Mouse (Mus musculus) stomach, postnatal 0 days (tissue): Measurements from ENCODE around the gene Il34. TPM values are rescaled to one million over a fixed set of nuclear protein-coding genes. Genes with fewer than 3 reads are reported as not detected.
A peak's percentile ranks its signal among the peaks of the same experiment; 100 is the strongest.

ENCODE experiments used
- ATAC-seq: fragments of 200-750 bp; cut with Nextera tagmentation; 2 replicates; pipeline ENCODE4 v1.8.0; 2017; ENCODE audit not compliant: low FRiP score, low TSS enrichment
- DNase-seq: peaks from one replicate; pipeline ENCODE4 v3.0.0-alpha.2; 2016; ENCODE audit warnings: low spot score
- H3K27ac ChIP-seq: fragments of 300-500 bp; sonication (generic); replicated peaks from 2 replicates; pipeline ENCODE4 v1.5.1; 2014; ENCODE audit warnings: mild to moderate bottlenecking, control low read depth
- H3K27me3 ChIP-seq: fragments of 300-500 bp; sonication (generic); 2 replicates; pipeline ENCODE4 v1.6.1; 2014; ENCODE audit warnings: low read length; ENCODE audit not compliant: control insufficient read depth, insufficient read depth
- H3K36me3 ChIP-seq: fragments of 300-500 bp; sonication (generic); 2 replicates; pipeline ENCODE4 v1.6.1; 2014; ENCODE audit warnings: low read length, mixed read lengths; ENCODE audit not compliant: control insufficient read depth, insufficient read depth
- H3K4me1 ChIP-seq: fragments of 300-500 bp; sonication (generic); replicated peaks from 2 replicates; pipeline ENCODE4 v1.6.1; 2014; ENCODE audit warnings: antibody characterized with exemption; ENCODE audit not compliant: control insufficient read depth, insufficient read depth
- H3K4me2 ChIP-seq: fragments of 300-500 bp; sonication (generic); replicated peaks from 2 replicates; pipeline ENCODE4 v1.6.1; 2014; ENCODE audit warnings: low read depth, mild to moderate bottlenecking, control low read depth, moderate library complexity
- H3K4me3 ChIP-seq: fragments of 300-500 bp; sonication (generic); 2 replicates; pipeline ENCODE4 v1.5.1; 2014; ENCODE audit warnings: low read depth, low read length, control low read depth
- H3K9ac ChIP-seq: fragments of 300-500 bp; sonication (generic); 2 replicates; pipeline ENCODE4 v1.6.1; 2014; ENCODE audit warnings: mild to moderate bottlenecking, low read length, control low read depth, mixed read lengths
- H3K9me3 ChIP-seq: fragments of 300-500 bp; sonication (generic); 2 replicates; pipeline ENCODE4 v1.6.1; 2016; ENCODE audit warnings: low read length; ENCODE audit not compliant: control insufficient read depth
- CTCF ChIP-seq: IDR thresholded peaks from 2 replicates; pipeline ENCODE4 v1.5.1; 2016; ENCODE audit warnings: antibody characterized with exemption, low read depth, mild to moderate bottlenecking, moderate library complexity
- EP300 ChIP-seq: optimal IDR thresholded peaks from 2 replicates; pipeline ENCODE3; 2016; ENCODE audit warnings: antibody characterized with exemption
- WGBS: fragments of 180-500 bp; shearing (Covaris S2); extraction: QIAGEN DNeasy Blood & Tissue Kit; methylation state at CpG from one replicate; pipeline ENCODE4 v1.1.7; 2014; 5-methylcytosine and 5-hydroxymethylcytosine counted together
- polyA plus RNA-seq: library from polyadenylated mRNA; unstranded; fragments of >200 nt; fragmentation: Nextera tagmentation; extraction: Ambion mirVana; gene quantifications from 2 replicates; pipeline ENCODE4 v1.2.1, GENCODE M21; 2015

Gene Il34
- polyA plus RNA-seq, 1 experiment from 2014 or later: 6.4 TPM

DNA sequence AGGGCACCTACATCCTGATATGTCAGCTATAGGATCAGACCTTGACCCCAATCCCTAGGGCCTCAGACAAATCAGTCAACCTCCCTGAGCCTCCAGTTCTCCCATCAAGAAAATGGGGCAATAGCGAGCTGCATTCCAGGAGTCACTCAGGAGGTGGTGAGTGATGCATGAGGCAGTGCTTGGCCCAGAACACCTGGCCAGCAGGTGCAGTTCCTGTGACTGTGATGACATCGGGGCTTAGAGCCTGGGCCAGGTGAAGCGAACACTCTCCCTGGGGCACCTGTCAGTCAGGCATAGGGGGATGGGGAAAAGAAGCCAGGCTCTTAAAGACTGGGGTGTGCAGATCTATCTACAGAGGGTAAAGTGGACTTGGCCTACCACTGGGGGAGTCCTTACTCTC is 81.2 kb downstream of the Il34 start:
- TF ChIP-seq EP300 (no peak), CTCF (no peak)
- H3K9ac ChIP-seq: no peak overlapping the region
- H3K4me3 ChIP-seq: no peak overlapping the region
- ATAC-seq (no peak), DNase-seq (no peak)
- 61% methylated on average over 3 of the region's 3 CpGs for WGBS
- peaks cover 23% of the 10 kb centered on the region for H3K36me3 ChIP-seq
- H3K4me2 ChIP-seq: 0 out of 2 replicates have a peak overlapping the region, but pooled peaks have one; percentile 8
- no peaks in the 10 kb centered on the region for H3K27me3 ChIP-seq
- 0 out of 2 replicates have a peak, but pooled peaks cover 3% of the 10 kb centered on the region for H3K4me1 ChIP-seq
- H3K27ac ChIP-seq: no peak overlapping the region; the same call in 1 of the 2 replicates
- no peaks in the 10 kb centered on the region for H3K9me3 ChIP-seq

DNA sequence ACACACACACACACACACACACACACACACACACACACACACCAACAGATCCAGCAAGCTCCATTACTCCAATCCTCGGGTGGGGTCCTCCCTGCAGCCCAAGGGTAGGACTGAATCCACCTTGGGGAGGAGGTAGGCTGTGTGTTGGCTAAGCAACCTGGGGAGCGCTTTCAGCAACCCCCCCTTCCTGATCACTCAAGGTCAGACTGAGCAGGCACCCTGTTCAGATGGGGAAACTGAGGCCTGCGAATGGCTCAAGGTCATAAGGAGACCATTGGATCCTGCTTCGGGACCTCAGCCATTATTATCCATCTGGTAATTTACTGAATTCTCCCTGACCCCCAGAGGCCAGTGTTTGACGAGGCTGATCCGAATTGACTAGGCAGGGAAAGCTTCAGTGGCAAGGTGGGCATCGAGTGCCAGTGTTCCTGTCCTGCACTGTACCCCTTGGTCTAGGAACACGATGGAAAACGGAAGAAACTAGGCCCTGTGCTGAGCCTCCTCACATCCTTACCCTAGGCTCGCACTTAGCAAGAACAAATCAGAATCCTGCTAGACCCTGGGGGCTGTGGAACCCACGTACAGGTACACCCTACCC is 83.2 kb downstream of the Il34 start:
- Histone ChIP-seq H3K36me3 (0 out of 2 replicates have a peak, but pooled peaks cover 6% of the 10 kb centered on the region), H3K4me1 (peaks cover 8% of the 10 kb centered on the region; the same call in 1 of the 2 replicates), H3K9me3 (no peaks in the 10 kb centered on the region), H3K9ac (peak overlapping the region; percentile 67), H3K4me3 (peak overlapping the region; percentile 59), H3K4me2 (peak overlapping the region; percentile 69), H3K27me3 (no peaks in the 10 kb centered on the region), H3K27ac (peak overlapping the region; percentile 49)
- ATAC-seq: no peak
- no peak for TF ChIP-seq CTCF
- no peak for TF ChIP-seq EP300
- WGBS: 39% methylated on average over 11 of the region's 11 CpGs
- DNase-seq: no peak

DNA sequence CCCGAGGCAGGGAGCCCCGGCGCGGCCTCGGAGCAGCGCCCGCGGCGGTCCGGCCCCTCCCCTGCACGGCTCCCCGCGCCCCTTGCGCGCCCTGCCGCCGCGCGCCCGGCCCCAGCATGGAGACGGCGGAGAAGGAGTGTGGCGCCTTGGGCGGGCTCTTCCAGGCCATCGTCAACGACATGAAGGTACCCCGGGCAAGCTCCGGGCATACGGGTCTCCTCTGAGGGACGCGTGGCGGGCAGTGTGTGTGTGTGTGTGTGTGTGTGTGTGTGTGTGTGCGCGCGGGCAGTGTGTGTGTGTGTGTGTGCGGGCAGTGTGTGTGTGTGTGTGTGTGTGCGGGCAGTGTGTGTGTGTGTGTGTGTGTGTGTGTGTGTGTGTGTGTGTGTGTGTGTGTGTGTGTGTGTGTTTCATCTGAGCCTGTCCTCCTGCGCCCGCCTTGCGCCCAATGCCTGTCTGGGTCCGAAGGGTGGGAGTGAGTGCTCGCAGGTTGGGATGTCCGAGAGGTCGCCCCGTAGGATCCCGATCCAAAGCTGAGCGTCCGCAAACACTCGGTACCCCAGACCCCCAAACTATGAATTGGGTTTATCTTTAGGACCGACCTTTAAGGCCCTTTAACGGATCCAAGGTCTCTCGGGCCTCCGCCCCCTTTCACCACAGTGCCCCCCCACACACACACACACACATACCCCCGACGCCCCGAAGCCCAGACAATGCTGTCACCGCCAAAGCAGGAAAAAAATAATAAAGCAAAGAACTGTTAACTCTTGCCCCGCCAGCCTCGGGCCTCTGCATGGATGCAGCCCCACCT is 83.9 kb downstream of the Il34 start:
- 1% methylated on average over 42 of the region's 59 CpGs for WGBS
- H3K9ac ChIP-seq: peak overlapping the region; percentile 88
- no peak for TF ChIP-seq EP300
- no peak for TF ChIP-seq CTCF
- H3K9me3 ChIP-seq: no peaks in the 10 kb centered on the region
- H3K4me3 ChIP-seq: peak overlapping the region; percentile 59
- H3K27ac ChIP-seq: peak overlapping the region; percentile 94
- ATAC-seq (peak; percentile 73), DNase-seq (peak; percentile 57)
- no peaks in the 10 kb centered on the region for H3K36me3 ChIP-seq
- peak overlapping the region; percentile 69 for H3K4me2 ChIP-seq
- H3K4me1 ChIP-seq: peaks cover 8% of the 10 kb centered on the region
- H3K27me3 ChIP-seq: no peaks in the 10 kb centered on the region

DNA sequence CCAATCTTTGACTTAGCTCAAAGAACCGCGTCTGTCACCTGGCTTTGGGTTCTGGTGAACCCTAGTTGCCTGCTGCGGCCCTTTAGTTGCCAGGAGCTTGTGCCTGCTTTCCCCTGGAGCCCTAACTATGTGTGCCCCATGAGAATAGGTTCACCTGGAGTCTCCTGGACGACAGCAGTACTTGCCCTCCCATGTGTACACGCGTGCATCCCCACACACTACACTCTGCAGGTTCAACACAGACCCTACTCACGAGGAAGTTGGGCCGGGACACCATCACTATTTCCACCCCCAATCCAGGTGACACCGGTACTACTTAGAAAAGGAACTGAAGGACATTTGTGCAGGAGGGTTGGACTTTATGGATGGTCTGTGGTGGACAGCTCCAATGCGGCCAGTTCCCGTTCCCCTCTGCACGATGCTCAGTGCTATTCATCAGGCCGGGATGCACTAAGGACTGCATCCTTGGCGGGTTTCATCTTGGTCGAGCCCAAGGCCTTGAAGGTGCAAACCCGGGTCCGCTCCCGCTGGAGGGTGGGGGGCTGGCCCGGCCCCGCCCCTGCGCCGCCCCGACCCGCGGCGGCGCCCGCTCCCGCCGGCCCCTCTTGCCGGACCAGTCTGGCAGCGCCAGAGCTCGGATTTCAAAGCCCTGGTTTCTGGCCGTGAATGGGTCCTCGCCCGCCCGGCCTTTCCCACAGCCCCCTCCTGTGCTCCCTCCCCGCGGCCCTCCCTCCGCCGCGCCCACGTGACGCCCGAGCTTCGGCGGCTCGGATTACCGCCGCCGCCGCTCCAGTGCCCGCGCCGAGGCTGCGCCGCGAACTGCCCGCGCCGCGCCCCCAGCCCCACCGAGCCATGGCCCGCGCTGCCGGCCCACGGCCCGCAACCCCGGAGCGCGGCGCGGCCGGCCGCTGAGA is 84.8 kb downstream of the Il34 start, which contains the start of gene Mtss1l:
Mtss1l (plus strand) TSS at position 792 of the 914 bp plus-strand sequence.
- Histone ChIP-seq H3K27ac (peak within 1 kb of the TSS; percentile 94), H3K27me3 (no peaks in the 10 kb centered on the region), H3K4me2 (peak within 1 kb of the TSS; percentile 69), H3K9ac (peak within 1 kb of the TSS; percentile 88), H3K36me3 (no peaks in the 10 kb centered on the region), H3K9me3 (no peaks in the 10 kb centered on the region), H3K4me1 (peaks cover 8% of the 10 kb centered on the region), H3K4me3 (peak within 1 kb of the TSS; percentile 59)
- peak; percentile 77 for ATAC-seq
- no peak for TF ChIP-seq EP300
- no peak for TF ChIP-seq CTCF
- DNase-seq: peak; percentile 87
- WGBS: 6% methylated on average over 48 of the region's 75 CpGs

DNA sequence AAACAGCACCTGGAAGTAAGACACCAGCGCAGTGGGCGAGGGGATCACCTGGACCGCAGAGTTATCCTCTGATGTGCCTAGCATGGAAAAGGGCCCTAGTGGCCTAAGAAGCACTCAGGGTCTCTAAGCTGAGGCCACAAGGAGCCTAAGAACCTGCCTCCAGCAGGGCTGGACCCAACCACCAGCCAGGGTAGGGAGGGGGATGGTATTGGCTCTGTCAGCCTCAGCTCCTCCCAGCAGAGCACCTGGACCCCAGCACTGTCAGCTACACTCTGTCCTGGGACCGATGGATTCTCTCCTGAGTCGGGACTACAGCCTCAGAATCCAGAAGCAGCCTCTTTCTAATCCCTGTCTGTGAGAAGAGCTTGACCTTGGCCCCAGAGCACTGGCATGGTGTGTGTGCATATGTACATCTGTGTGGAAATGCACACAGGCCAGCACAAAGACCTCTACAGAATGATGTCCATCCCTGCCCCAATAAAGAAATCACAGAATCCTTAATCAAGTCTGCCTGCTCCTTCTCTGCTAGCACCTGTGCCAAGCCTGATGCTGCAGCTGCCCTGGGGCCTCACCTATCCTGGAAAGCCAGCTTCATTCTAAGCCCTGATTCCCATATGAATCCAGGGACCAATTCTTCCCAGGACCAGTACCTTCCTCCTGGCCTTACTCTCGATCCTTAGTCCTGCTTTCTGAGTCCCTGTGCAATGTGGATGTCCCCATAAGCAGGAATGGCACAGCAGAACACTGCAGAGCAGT is 85.6 kb downstream of the Il34 start:
- DNase-seq: no peak
- no peak overlapping the region for H3K4me3 ChIP-seq
- ATAC-seq: no peak
- no peaks in the 10 kb centered on the region for H3K27me3 ChIP-seq
- H3K4me1 ChIP-seq: peaks cover 9% of the 10 kb centered on the region
- H3K27ac ChIP-seq: peak overlapping the region; percentile 94
- no peaks in the 10 kb centered on the region for H3K9me3 ChIP-seq
- 63% methylated on average over 6 of the region's 6 CpGs for WGBS
- no peak overlapping the region; the same call in 1 of the 2 replicates for H3K4me2 ChIP-seq
- TF ChIP-seq EP300: no peak
- no peak for TF ChIP-seq CTCF
- 0 out of 2 replicates have a peak overlapping the region, but pooled peaks have one; percentile 8 for H3K9ac ChIP-seq
- no peaks in the 10 kb centered on the region for H3K36me3 ChIP-seq
